Mouse (Mus musculus) ES-E14 (cell line): ENCODE data around the gene Snrnp25.

ENCODE experiments used
- HCFC1 ChIP-seq: IDR thresholded peaks from 2 replicates; pipeline ENCODE4 v1.6.1; 2012; ENCODE audit warnings: low read length, inconsistent platforms, borderline replicate concordance; ENCODE audit not compliant: insufficient read depth
- MAFK ChIP-seq: IDR thresholded peaks from 2 replicates; pipeline ENCODE4 v1.6.1; 2014; ENCODE audit warnings: mild to moderate bottlenecking, low read depth, low read length, inconsistent platforms; ENCODE audit not compliant: insufficient read depth
- ZNF384 ChIP-seq: IDR thresholded peaks from 2 replicates; pipeline ENCODE4 v1.6.1; 2012; ENCODE audit warnings: low read depth, low read length, inconsistent platforms

DNA sequence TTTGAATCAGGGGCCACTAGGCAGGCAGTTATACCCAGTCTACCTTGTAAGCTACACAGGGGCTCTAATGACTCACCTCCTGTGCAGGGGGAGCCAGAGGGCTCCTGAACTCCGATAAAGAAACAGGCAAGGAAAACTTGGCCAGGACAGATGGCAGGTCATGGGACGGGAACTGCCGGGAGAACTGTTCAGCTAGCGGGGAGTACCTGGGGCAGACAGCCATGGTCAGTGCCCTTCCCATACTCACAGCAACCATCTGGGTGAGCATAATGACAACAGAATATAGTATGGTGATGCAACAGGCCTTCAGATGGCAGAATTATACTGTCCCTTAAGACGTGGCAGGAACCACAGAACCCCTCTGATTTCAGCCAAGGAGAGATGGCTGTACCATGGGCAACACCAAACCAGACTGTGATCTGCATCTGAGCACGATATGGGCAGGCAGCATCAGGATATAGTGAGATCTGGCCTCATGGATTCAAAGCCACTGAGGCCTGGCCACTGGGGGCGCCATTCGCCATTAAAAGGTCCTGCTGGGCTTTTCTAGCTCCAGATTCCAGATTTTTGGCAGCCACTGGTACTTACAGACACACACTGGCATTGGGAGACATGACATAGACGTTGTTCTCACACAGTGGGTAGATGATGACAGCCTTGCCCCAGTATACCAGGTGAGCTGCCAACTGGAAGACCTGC is 31.6 kb downstream of the Snrnp25 start:
- TF ChIP-seq ZNF384 (no peak), HCFC1 (no peak), MAFK (no peak)
